Mouse (Mus musculus) stomach, postnatal 0 days (tissue): ENCODE measurements around the gene Gm49630.
"Not testable (repeated sequence)": the region's sequence is repeated elsewhere in the genome, so short reads cannot be mapped to it uniquely, and the experiment has no call there.

Experiments used
- CTCF ChIP-seq: IDR thresholded peaks from 2 replicates; pipeline ENCODE4 v1.5.1; 2016; ENCODE audit warnings: antibody characterized with exemption, low read depth, mild to moderate bottlenecking, moderate library complexity
- EP300 ChIP-seq: optimal IDR thresholded peaks from 2 replicates; pipeline ENCODE3; 2016; ENCODE audit warnings: antibody characterized with exemption

- TF ChIP-seq CTCF = peak; percentile 64
- not testable (repeated sequence) for TF ChIP-seq EP300
Observed at GRCm38 (mm10) chr17:7420191-7420973, 48.6 kb upstream of the Gm49630 start.
